Mouse (Mus musculus) ES-E14 (cell line): ENCODE measurements around the gene Prkd2. TPM values are rescaled to one million over a fixed set of nuclear protein-coding genes. Genes with fewer than 3 reads are reported as not detected.
A peak's percentile ranks its signal among the peaks of the same experiment; 100 is the strongest.

ENCODE experiments used
- DNase-seq: peaks from one replicate; pipeline ENCODE4 v3.0.0-alpha.2; 2013; ENCODE audit warnings: low read depth, low spot score
- H3K27ac ChIP-seq: 2 replicates; pipeline ENCODE4 v1.5.1; 2012; ENCODE audit warnings: low read depth, mild to moderate bottlenecking, low read length, moderate library complexity, mixed read lengths; ENCODE audit not compliant: poor library complexity, insufficient read depth, severe bottlenecking
- H3K36me3 ChIP-seq: 2 replicates; pipeline ENCODE4 v1.6.1; 2012; ENCODE audit warnings: mild to moderate bottlenecking, low read length, moderate library complexity, mixed read lengths; ENCODE audit not compliant: control insufficient read depth, poor library complexity, insufficient read depth, severe bottlenecking
- H3K4me1 ChIP-seq, 2 experiments: fragments of 150-350 bp in 1 of 2; sonication (generic) in 1 of 2; 2 replicates each; pipeline ENCODE4 v1.6.1; 2012; ENCODE audit warnings: low read length in 2 of 2, mild to moderate bottlenecking in 1 of 2, mixed read lengths in 1 of 2; ENCODE audit not compliant: control insufficient read depth in 2 of 2, insufficient read depth in 2 of 2, poor library complexity in 1 of 2
- H3K4me3 ChIP-seq, 2 experiments: fragments of 150-350 bp in 1 of 2; sonication (generic) in 1 of 2; 2 replicates each; pipeline ENCODE4 v1.5.1; 2012; ENCODE audit warnings: low read length in 2 of 2, low read depth in 1 of 2, mild to moderate bottlenecking in 1 of 2, mixed read lengths in 1 of 2; ENCODE audit not compliant: insufficient read depth in 1 of 2, poor library complexity in 1 of 2, severe bottlenecking in 1 of 2
- H3K9ac ChIP-seq: 2 replicates; pipeline ENCODE4 v1.6.1; 2012; ENCODE audit warnings: low read depth, mild to moderate bottlenecking, low read length, mixed read lengths; ENCODE audit not compliant: poor library complexity, insufficient read depth, severe bottlenecking
- H3K9me3 ChIP-seq: fragments of 150-350 bp; sonication (generic); 2 replicates; pipeline ENCODE4 v1.6.1; 2012; ENCODE audit warnings: low read depth, mild to moderate bottlenecking, low read length; ENCODE audit not compliant: control insufficient read depth, insufficient read depth
- CHD2 ChIP-seq: IDR thresholded peaks from 2 replicates; pipeline ENCODE4 v1.6.1; 2014; ENCODE audit warnings: mild to moderate bottlenecking, low read depth, low read length, inconsistent platforms
- HCFC1 ChIP-seq: IDR thresholded peaks from 2 replicates; pipeline ENCODE4 v1.6.1; 2012; ENCODE audit warnings: low read length, inconsistent platforms, borderline replicate concordance; ENCODE audit not compliant: insufficient read depth
- MAFK ChIP-seq: IDR thresholded peaks from 2 replicates; pipeline ENCODE4 v1.6.1; 2014; ENCODE audit warnings: mild to moderate bottlenecking, low read depth, low read length, inconsistent platforms; ENCODE audit not compliant: insufficient read depth
- ZC3H11A ChIP-seq: IDR thresholded peaks from 2 replicates; pipeline ENCODE4 v1.6.1; 2012; ENCODE audit warnings: low read depth, mild to moderate bottlenecking, inconsistent platforms, low read length, borderline replicate concordance
- ZNF384 ChIP-seq: IDR thresholded peaks from 2 replicates; pipeline ENCODE4 v1.6.1; 2012; ENCODE audit warnings: low read depth, low read length, inconsistent platforms
- in situ Hi-C, 2 experiments: fragments of 600-800 bp; cut with MboI; formaldehyde crosslinking; loops; one replicate each; pipeline ENCODE4 v1.15.1; 2025; ENCODE audit warnings: low sequenced_read_pairs in 2 of 2, inconsistent platforms in 1 of 2; ENCODE audit not compliant: unreplicated experiment in 2 of 2
- total RNA-seq: library from RNA; depleted of rRNA; stranded (reverse); fragments of 300-350 nt; gene quantifications from 2 replicates; pipeline ENCODE4 v1.2.3, GENCODE M21; 2012

Prkd2 gene
- total RNA-seq, 1 experiment = 5.7 TPM

DNA sequence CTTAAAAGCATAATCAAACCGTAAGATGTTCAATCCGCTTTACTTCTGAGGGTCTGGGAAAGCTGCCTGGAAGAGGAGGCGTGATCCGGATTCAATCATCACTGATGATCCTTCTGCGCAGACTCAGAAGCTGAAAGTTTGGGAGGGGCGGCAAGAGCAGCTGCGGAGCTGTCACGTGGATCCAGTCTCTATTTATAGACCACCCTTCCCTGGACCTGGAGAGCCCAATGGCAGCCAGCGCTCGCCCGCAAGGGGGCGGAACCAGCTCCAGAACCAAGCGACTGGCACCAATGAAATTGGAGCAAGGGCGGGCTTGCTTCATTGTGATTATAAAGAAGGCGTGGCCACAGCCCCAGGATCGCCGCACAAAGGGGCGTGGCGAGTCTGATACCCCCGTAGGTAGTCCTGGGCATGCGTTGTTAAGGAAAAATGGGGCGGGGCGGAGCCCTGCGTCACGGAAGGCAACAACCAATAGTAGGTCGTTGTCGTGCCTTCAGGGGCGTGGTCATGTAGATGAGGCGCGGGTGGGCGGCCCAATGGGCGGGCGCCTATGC is 32.1 kb downstream of the Prkd2 start:
- Histone ChIP-seq H3K4me1 (peaks cover 4 to 7% of the 10 kb centered on the region in 2 experiments; a peak in 3 of 4 replicates), H3K9me3 (no peaks in the 10 kb centered on the region), H3K9ac (peak overlapping the region; percentile 66; the same call in 1 of the 2 replicates), H3K36me3 (no peaks in the 10 kb centered on the region; the same call in 1 of the 2 replicates), H3K27ac (peak overlapping the region; percentile 66; the same call in 1 of the 2 replicates), H3K4me3 (peak overlapping the region; percentile 80 to 95)
- DNase-seq = peak; percentile 100
- in situ Hi-C loops = no loop called here
- TF ChIP-seq HCFC1 = no peak
- no peak for TF ChIP-seq ZC3H11A
- no peak for TF ChIP-seq ZNF384
- no peak for TF ChIP-seq CHD2
- TF ChIP-seq MAFK = no peak

GRCm38 (mm10) chr7:16875310-16875325 is 32.4 kb downstream of the Prkd2 start, which contains the start of gene Dact3:
Gene Dact3, plus strand, starts transcription at chr7:16875317.
- no peak for DNase-seq
- Histone ChIP-seq H3K27ac (peak within 1 kb of the TSS; percentile 66), H3K9me3 (no peaks in the 10 kb centered on the region), H3K4me1 (peaks cover 4 to 7% of the 10 kb centered on the region in 2 experiments; a peak in 3 of 4 replicates), H3K36me3 (no peaks in the 10 kb centered on the region; the same call in 1 of the 2 replicates), H3K9ac (peak within 1 kb of the TSS; percentile 81), H3K4me3 (peak within 1 kb of the TSS; percentile 80 to 95)
- in situ Hi-C loops = no loop called here
- no peak for TF ChIP-seq MAFK
- TF ChIP-seq ZC3H11A = no peak
- no peak for TF ChIP-seq HCFC1
- no peak for TF ChIP-seq CHD2
- TF ChIP-seq ZNF384 = no peak

DNA sequence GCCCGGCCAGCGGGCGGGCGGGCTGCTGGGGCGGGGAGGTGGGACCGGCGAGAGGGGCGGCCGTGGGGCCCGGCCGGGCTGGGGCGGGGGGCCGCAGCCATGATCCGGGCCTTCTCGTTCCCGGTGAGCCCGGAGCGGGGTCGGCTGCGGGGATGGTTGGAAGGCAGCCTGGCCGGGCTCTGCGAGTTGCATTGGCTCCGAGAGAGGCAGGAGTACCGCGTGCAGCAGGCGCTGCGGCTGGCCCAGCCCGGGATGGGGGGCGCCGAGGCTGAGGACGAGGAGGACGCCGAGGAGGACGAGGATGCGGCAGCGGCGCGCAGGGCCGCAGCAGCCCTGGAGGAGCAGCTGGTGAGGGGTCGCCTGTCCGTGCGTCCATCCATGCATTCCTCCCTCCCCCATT is 32.6 kb downstream of the Prkd2 start:
- H3K27ac ChIP-seq = peak overlapping the region; percentile 42; the same call in 1 of the 2 replicates

DNA sequence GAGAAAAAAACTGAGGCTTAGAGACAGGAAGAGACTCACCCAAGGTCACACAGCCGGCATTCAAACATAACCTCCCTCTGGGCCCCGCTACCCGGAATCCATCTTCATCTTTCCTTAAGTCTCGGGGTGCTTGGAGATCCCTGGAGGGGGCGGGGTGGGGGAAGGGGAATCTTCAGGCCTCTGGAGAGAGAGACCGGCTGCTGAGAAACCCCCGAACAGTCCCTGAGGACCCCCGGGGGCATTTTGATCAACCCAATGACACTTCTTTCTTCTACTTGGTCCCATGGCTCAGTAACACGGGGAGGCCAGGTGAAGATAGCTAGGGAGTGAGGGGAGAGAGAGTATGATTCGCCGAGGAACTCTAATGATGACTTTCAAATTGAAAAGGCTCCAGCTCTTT is 33.3 kb downstream of the Prkd2 start:
- Histone ChIP-seq H3K9ac (peak overlapping the region; percentile 81; the same call in 1 of the 2 replicates), H3K4me3 (peak overlapping the region; percentile 80 to 95), H3K27ac (no peak overlapping the region), H3K36me3 (no peaks in the 10 kb centered on the region; the same call in 1 of the 2 replicates), H3K9me3 (no peaks in the 10 kb centered on the region), H3K4me1 (peaks cover 7% of the 10 kb centered on the region in 2 experiments; a peak in 3 of 4 replicates)
- TF ChIP-seq ZNF384 = no peak
- no peak for TF ChIP-seq MAFK
- no peak for TF ChIP-seq CHD2
- in situ Hi-C loops = no loop called here
- no peak for DNase-seq

More for the DNA sequence above, 32.6 kb downstream of the Prkd2 start:
- Histone ChIP-seq H3K9ac (peak overlapping the region; percentile 81), H3K4me3 (peak overlapping the region; percentile 80 to 95), H3K4me1 (peaks cover 4 to 7% of the 10 kb centered on the region in 2 experiments; a peak in 3 of 4 replicates), H3K36me3 (no peaks in the 10 kb centered on the region; the same call in 1 of the 2 replicates), H3K9me3 (no peaks in the 10 kb centered on the region)
- DNase-seq = no peak
- in situ Hi-C loops = no loop called here
- TF ChIP-seq MAFK (no peak), ZNF384 (no peak), ZC3H11A (no peak), CHD2 (no peak), HCFC1 (no peak)

- no peak for DNase-seq
- H3K4me1 ChIP-seq = peaks cover 7 to 11% of the 10 kb centered on the region in 2 experiments; a peak in 3 of 4 replicates
- TF ChIP-seq CHD2 = no peak
- no peak for TF ChIP-seq ZC3H11A
- no peak for TF ChIP-seq HCFC1
- TF ChIP-seq MAFK = no peak
- TF ChIP-seq ZNF384 = no peak
Measured at GRCm38 (mm10) chr7:16876608-16877007, 33.9 kb downstream of the Prkd2 start.

More at GRCm38 (mm10) chr7:16876608-16877007, 33.9 kb downstream of the Prkd2 start:
- in situ Hi-C loops = no loop called here
- peak overlapping the region; percentile 80 to 95 for H3K4me3 ChIP-seq
- no peak overlapping the region for H3K27ac ChIP-seq
- H3K9me3 ChIP-seq = no peaks in the 10 kb centered on the region
- H3K9ac ChIP-seq = peak overlapping the region; percentile 46; the same call in 1 of the 2 replicates
- H3K36me3 ChIP-seq = no peaks in the 10 kb centered on the region
